Mouse (Mus musculus) neural tube, embryonic 14.5 days (tissue): ENCODE data around the gene Dnmt3a. TPM values are rescaled to one million over a fixed set of nuclear protein-coding genes. Genes with fewer than 3 reads are reported as not detected.
"Not testable (repeated sequence)": the region's sequence is repeated elsewhere in the genome, so short reads cannot be mapped to it uniquely, and the experiment has no call there.

Experiments
- ATAC-seq: fragments of 200-750 bp; cut with Nextera tagmentation; 2 replicates; pipeline ENCODE4 v1.8.0; 2017; ENCODE audit warnings: low read depth, mild to moderate bottlenecking, moderate TSS enrichment, moderate library complexity
- H3K27ac ChIP-seq: fragments of 300-500 bp; sonication (generic); 2 replicates; pipeline ENCODE4 v1.5.1; 2014; ENCODE audit warnings: low read depth, mild to moderate bottlenecking, control low read depth, low read length, moderate library complexity, mixed read lengths
- H3K27me3 ChIP-seq: fragments of 300-500 bp; sonication (generic); 2 replicates; pipeline ENCODE4 v1.6.1; 2014; ENCODE audit warnings: low read length; ENCODE audit not compliant: control insufficient read depth, insufficient read depth
- H3K36me3 ChIP-seq: fragments of 300-500 bp; sonication (generic); 2 replicates; pipeline ENCODE4 v1.6.1; 2014; ENCODE audit warnings: low read length, mixed read lengths; ENCODE audit not compliant: control insufficient read depth, insufficient read depth
- H3K4me1 ChIP-seq: fragments of 300-500 bp; sonication (generic); 2 replicates; pipeline ENCODE4 v1.6.1; 2014; ENCODE audit warnings: low read length; ENCODE audit not compliant: control insufficient read depth, insufficient read depth
- H3K4me2 ChIP-seq: fragments of 300-500 bp; sonication (generic); 2 replicates; pipeline ENCODE4 v1.6.1; 2014; ENCODE audit warnings: mild to moderate bottlenecking, low read depth, low read length, control low read depth
- H3K4me3 ChIP-seq: fragments of 300-500 bp; sonication (generic); 2 replicates; pipeline ENCODE4 v1.5.1; 2014; ENCODE audit warnings: low read depth, low read length, control low read depth, mixed read lengths
- H3K9ac ChIP-seq: fragments of 300-500 bp; sonication (generic); replicated peaks from 2 replicates; pipeline ENCODE4 v1.6.1; 2014; ENCODE audit warnings: low read depth, mild to moderate bottlenecking, control low read depth, low read length, mixed read lengths
- H3K9me3 ChIP-seq: fragments of 300-500 bp; sonication (generic); 2 replicates; pipeline ENCODE4 v1.6.1; 2016; ENCODE audit warnings: low read length; ENCODE audit not compliant: control insufficient read depth
- WGBS: fragments of 180-500 bp; shearing (Covaris S2); extraction: QIAGEN DNeasy Blood & Tissue Kit; methylation state at CpG from one replicate; pipeline ENCODE4 v1.1.7; 2014; 5-methylcytosine and 5-hydroxymethylcytosine counted together
- polyA plus RNA-seq: library from polyadenylated mRNA; unstranded; fragments of >200 nt; fragmentation: Nextera tagmentation; extraction: Ambion mirVana; gene quantifications from 2 replicates; pipeline ENCODE4 v1.2.1, GENCODE M21; 2014

Gene Dnmt3a
- polyA plus RNA-seq, 1 experiment from 2014 or later, result 53.4 TPM

GRCm38 (mm10) chr12:3911831-3912348 lies 106.1 kb downstream of the Dnmt3a start:
- Histone ChIP-seq H3K4me1 (no peaks in the 10 kb centered on the region), H3K27ac (no peak overlapping the region), H3K36me3 (peaks cover 26% of the 10 kb centered on the region), H3K4me2 (no peak overlapping the region), H3K4me3 (no peak overlapping the region), H3K9ac (no peak overlapping the region), H3K27me3 (no peaks in the 10 kb centered on the region), H3K9me3 (no peaks in the 10 kb centered on the region)
- 94% methylated on average over 7 of the region's 7 CpGs for WGBS
- no peak for ATAC-seq

GRCm38 (mm10) chr12:3915852-3916251 lies 110.0 kb downstream of the Dnmt3a start:
- ATAC-seq, result no peak
- 88% methylated on average over 3 of the region's 3 CpGs for WGBS
- Histone ChIP-seq H3K36me3 (no peaks in the 10 kb centered on the region), H3K4me3 (no peak overlapping the region), H3K4me1 (no peaks in the 10 kb centered on the region; the same call in 1 of the 2 replicates), H3K4me2 (no peak overlapping the region), H3K27me3 (no peaks in the 10 kb centered on the region), H3K9ac (no peak overlapping the region), H3K27ac (no peak overlapping the region), H3K9me3 (no peaks in the 10 kb centered on the region)

- H3K36me3 ChIP-seq, result no peaks in the 10 kb centered on the region
- ATAC-seq, result peak; percentile 55; the same call in 1 of the 2 replicates
- no peak overlapping the region for H3K4me3 ChIP-seq
- no peaks in the 10 kb centered on the region for H3K27me3 ChIP-seq
- H3K9ac ChIP-seq, result no peak overlapping the region
- no peaks in the 10 kb centered on the region; the same call in 1 of the 2 replicates for H3K4me1 ChIP-seq
- H3K9me3 ChIP-seq, result no peaks in the 10 kb centered on the region
- 23% methylated on average over 14 of the region's 14 CpGs for WGBS
- no peak overlapping the region for H3K27ac ChIP-seq
- H3K4me2 ChIP-seq, result no peak overlapping the region
These were observed 112.0 kb downstream of the Dnmt3a start for GRCm38 (mm10) chr12:3917668-3918341.

GRCm38 (mm10) chr12:3918577-3918976 lies 112.8 kb downstream of the Dnmt3a start:
- Histone ChIP-seq H3K4me3 (no peak overlapping the region), H3K27ac (no peak overlapping the region), H3K27me3 (no peaks in the 10 kb centered on the region), H3K4me2 (no peak overlapping the region), H3K4me1 (no peaks in the 10 kb centered on the region; the same call in 1 of the 2 replicates), H3K36me3 (no peaks in the 10 kb centered on the region), H3K9ac (no peak overlapping the region), H3K9me3 (no peaks in the 10 kb centered on the region)
- ATAC-seq, result no peak
- 74% methylated on average over 3 of the region's 3 CpGs for WGBS

- Histone ChIP-seq H3K9me3 (no peaks in the 10 kb centered on the region), H3K27ac (no peak overlapping the region), H3K4me3 (no peak overlapping the region), H3K27me3 (no peaks in the 10 kb centered on the region), H3K4me1 (no peaks in the 10 kb centered on the region; the same call in 1 of the 2 replicates), H3K4me2 (no peak overlapping the region), H3K36me3 (no peaks in the 10 kb centered on the region), H3K9ac (no peak overlapping the region)
- no peak for ATAC-seq
- WGBS, result 90% methylated on average over 3 of the region's 3 CpGs
These were observed 113.6 kb downstream of the Dnmt3a start for GRCm38 (mm10) chr12:3919423-3919822.

GRCm38 (mm10) chr12:3926127-3926526 lies 120.3 kb downstream of the Dnmt3a start:
- Histone ChIP-seq H3K9me3 (no peaks in the 10 kb centered on the region), H3K4me1 (no peaks in the 10 kb centered on the region), H3K27me3 (no peaks in the 10 kb centered on the region), H3K36me3 (no peaks in the 10 kb centered on the region), H3K9ac (no peak overlapping the region), H3K4me2 (no peak overlapping the region), H3K4me3 (no peak overlapping the region), H3K27ac (no peak overlapping the region)
- ATAC-seq, result peak; percentile 71
- WGBS, result 0% methylated on average over 1 of the region's 1 CpGs

- Histone ChIP-seq H3K4me3 (no peak overlapping the region), H3K4me1 (no peaks in the 10 kb centered on the region), H3K9me3 (no peaks in the 10 kb centered on the region), H3K27ac (no peak overlapping the region), H3K27me3 (no peaks in the 10 kb centered on the region), H3K4me2 (no peak overlapping the region), H3K36me3 (no peaks in the 10 kb centered on the region), H3K9ac (no peak overlapping the region)
- WGBS, result 77% methylated on average over 3 of the region's 3 CpGs
- peak; percentile 41; the same call in 1 of the 2 replicates for ATAC-seq
These were observed 123.0 kb downstream of the Dnmt3a start for GRCm38 (mm10) chr12:3928841-3929240.

- not testable (repeated sequence) for H3K4me2 ChIP-seq, H3K4me1 ChIP-seq, H3K27me3 ChIP-seq, H3K9me3 ChIP-seq, H3K27ac ChIP-seq, ATAC-seq, H3K36me3 ChIP-seq, H3K4me3 ChIP-seq, H3K9ac ChIP-seq
- WGBS, result 91% methylated on average over 31 of the region's 47 CpGs
These were observed 124.5 kb downstream of the Dnmt3a start for GRCm38 (mm10) chr12:3930090-3930865.

- Histone ChIP-seq H3K4me3 (no peak overlapping the region), H3K9ac (no peak overlapping the region), H3K4me2 (no peak overlapping the region), H3K9me3 (no peaks in the 10 kb centered on the region), H3K27ac (no peak overlapping the region), H3K27me3 (no peaks in the 10 kb centered on the region), H3K36me3 (no peaks in the 10 kb centered on the region), H3K4me1 (no peaks in the 10 kb centered on the region)
- WGBS, result 2% methylated on average over 11 of the region's 11 CpGs
- no peak for ATAC-seq
These were observed 136.2 kb downstream of the Dnmt3a start for GRCm38 (mm10) chr12:3942026-3942425.
